Mouse (Mus musculus) hindlimb bud, embryonic 11.5 days (tissue): ENCODE measurements around the gene Ifitm10.
"Not testable (repeated sequence)": the region's sequence is repeated elsewhere in the genome, so short reads cannot be mapped to it uniquely, and the experiment has no call there.

ENCODE experiments used
- DNase-seq: peaks from one replicate; pipeline ENCODE4 v3.0.0-alpha.2; 2012; ENCODE audit warnings: low read depth, low spot score; ENCODE audit errors: extremely low spot score

Gene Ifitm10

DNA sequence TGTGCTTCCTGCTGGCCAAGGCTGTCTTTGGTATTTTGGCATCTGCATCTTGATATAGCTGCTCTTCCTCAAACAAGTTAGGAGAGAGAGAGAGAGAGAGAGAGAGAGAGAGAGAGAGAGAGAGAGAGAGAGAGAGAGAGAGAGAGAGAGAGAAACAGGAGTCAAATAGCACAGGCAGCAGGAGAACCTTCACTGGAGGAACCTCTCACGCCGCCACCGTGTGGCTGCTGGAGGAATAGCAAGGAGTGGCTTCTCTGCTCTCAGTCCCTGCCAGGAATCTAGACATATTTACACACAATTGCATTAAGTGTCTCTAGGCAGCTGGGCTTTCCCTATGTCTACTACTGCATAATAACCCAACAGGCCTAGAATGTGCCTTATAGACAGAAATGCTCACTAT lies 95.4 kb downstream of the Ifitm10 start:
- DNase-seq, result not testable (repeated sequence)
